Mouse (Mus musculus): ENCODE results near the gene Sult1b1. TPM values are rescaled to one million over a fixed set of nuclear protein-coding genes. Genes with fewer than 3 reads are reported as not detected.

The Sult1b1 gene
- polyA plus RNA-seq (2015; fragmentation: Nextera tagmentation; extraction: Ambion mirVana) = 0.11 and 1.0 TPM in 2 replicates

DNA sequence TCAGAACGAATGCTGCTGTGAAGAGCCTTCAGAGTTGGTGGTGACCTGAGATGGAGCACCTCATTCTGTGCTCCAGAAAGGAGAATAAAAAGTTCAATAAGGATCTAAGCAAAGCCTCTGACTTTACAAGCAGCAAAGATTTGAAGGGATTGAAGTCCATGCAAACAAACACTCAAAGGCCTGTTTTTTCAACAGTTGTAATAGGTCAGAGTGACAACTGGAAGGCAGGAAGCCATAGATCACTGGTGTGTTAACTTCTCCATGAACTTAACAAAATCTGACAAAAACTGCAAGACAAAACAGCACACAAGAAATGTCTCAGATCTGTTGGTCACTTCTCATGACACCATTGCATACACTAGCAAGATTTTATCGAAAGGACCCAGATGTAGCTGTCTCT, at the start of gene Sult1b1:
Sult1b1 (minus strand) TSS at position 85 of the 400 bp plus-strand sequence.

DNA sequence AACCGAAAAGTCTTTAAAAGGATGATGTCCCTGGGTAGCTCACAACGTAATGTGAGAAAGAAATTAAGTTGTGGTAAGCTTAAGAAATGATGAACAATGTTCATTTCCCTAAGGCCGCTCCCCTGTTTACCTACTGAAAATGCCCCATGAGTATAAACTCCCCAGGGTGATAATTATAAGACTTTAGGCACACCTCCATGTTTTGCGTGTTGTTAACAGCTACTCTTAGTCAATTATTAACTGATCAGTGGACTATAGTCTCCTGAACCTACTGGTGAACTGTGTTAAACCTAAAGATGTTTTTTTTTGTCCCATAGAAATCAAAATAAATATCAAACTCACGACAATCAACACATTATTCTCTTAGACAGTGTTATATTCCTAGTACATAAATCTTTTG, 30.9 kb upstream of the Sult1b1 start, which contains the start of gene Sult1d1:
Sult1d1 (minus strand) TSS at position 183 of the 400 bp plus-strand sequence.

DNA sequence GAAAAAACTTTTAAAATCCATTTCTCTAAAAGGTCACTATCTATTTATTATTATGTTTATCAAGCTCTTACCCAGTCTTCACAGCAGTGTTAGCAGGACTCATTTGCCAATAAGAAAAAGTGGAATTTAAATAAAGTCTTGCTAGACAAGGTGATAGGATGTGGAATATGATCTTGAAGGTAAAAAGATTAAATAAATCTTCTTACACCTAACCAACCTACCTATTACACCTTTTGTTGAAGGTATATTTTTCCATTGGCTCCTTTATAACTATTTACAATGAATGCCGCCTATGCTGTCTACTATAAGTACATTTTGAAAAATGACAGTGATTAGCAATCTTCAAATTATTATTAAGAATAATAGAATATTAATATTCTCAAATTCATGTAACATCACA, 47.2 kb downstream of the Sult1b1 start, which contains the start of gene Ugt2a1:
Ugt2a1 (minus strand) TSS at position 101 of the 400 bp plus-strand sequence.

DNA sequence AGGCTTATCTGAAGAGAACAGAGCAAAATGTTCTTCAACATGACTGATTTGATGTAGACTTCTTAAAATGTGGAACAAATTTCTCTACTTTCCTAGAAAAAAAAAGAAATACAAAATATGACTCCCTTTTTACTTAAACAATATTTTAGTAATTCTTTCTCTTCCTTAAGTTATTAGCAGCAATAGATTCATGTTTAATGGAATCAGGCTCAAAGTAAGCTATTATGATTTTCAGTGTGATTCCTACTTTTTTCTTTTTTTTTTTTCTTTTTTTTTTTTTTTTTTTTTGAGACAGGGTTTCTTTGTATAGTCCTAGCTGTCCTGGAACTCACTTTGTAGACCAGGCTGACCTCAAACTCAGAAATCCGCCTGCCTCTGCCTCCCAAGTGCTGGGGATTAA, 51.3 kb downstream of the Sult1b1 start, which contains the start of gene Gm43638:
Gm43638 (minus strand) TSS at position 101 of the 400 bp plus-strand sequence.

DNA sequence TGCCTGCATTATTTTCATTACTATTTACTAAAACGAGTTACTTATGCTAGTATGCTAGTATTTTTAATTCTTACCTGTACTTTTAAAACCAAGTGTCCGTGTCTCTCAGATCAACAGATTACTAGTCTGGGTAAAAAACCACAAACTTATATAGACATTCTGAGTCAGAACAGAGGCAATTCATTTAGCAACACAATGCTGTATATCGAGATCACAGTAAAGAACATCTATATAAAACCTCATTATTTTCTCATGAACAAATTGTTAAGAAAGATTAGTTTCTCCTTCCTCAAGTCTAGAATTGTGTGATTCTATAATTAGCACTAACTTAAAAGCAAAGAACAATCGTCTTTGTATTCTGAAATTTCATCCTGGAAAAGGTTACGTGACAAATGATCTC, 55.8 kb downstream of the Sult1b1 start, which contains the start of gene Ugt2a2:
Ugt2a2 (minus strand) TSS at position 101 of the 400 bp plus-strand sequence.

Other genes with a start within 250 kb of the Sult1b1 start
- gene Ugt2a3, start 201.0 kb downstream of the Sult1b1 start, polyA plus RNA-seq (2015; fragmentation: Nextera tagmentation; extraction: Ambion mirVana) = not detected in 2 replicates
- gene Ugt2b38, start 114.0 kb downstream of the Sult1b1 start, polyA plus RNA-seq (2015; fragmentation: Nextera tagmentation; extraction: Ambion mirVana) = not detected in 2 replicates
- gene Ugt2a2, start 55.9 kb downstream of the Sult1b1 start, polyA plus RNA-seq (2015; fragmentation: Nextera tagmentation; extraction: Ambion mirVana) = not detected in 2 replicates
- gene Gm43638, start 51.4 kb downstream of the Sult1b1 start, polyA plus RNA-seq (2015; fragmentation: Nextera tagmentation; extraction: Ambion mirVana) = not detected in 2 replicates
- not detected in 2 replicates for gene Ugt2a1, start 47.3 kb downstream of the Sult1b1 start, polyA plus RNA-seq (2015; fragmentation: Nextera tagmentation; extraction: Ambion mirVana)
- gene Sult1d1, start 30.8 kb upstream of the Sult1b1 start, polyA plus RNA-seq (2015; fragmentation: Nextera tagmentation; extraction: Ambion mirVana) = 2.1 and 2.9 TPM in 2 replicates
- gene Sult1e1, start 53.4 kb upstream of the Sult1b1 start, polyA plus RNA-seq (2015; fragmentation: Nextera tagmentation; extraction: Ambion mirVana) = 4.0 and 10.5 TPM in 2 replicates
- gene Csn1s1, start 128.0 kb upstream of the Sult1b1 start, polyA plus RNA-seq (2015; fragmentation: Nextera tagmentation; extraction: Ambion mirVana) = not detected in 2 replicates
- 0.12 TPM in 1 of 2 replicates, not detected in the other for gene Csn2, start 161.4 kb upstream of the Sult1b1 start, polyA plus RNA-seq (2015; fragmentation: Nextera tagmentation; extraction: Ambion mirVana)
- not detected in 2 replicates for gene Csn1s2a, start 236.4 kb upstream of the Sult1b1 start, polyA plus RNA-seq (2015; fragmentation: Nextera tagmentation; extraction: Ambion mirVana)